Mouse (Mus musculus) adrenal gland, postnatal 4 days (tissue): ENCODE results near the gene Klf11. TPM values are rescaled to one million over a fixed set of nuclear protein-coding genes. Genes with fewer than 3 reads are reported as not detected.
"Not testable (repeated sequence)": the region's sequence is repeated elsewhere in the genome, so short reads cannot be mapped to it uniquely, and the experiment has no call there.

Experiments used
- DNase-seq, 2 experiments: peaks; one replicate each; pipeline ENCODE4 v3.0.0; 2021 to 2022; ENCODE audit warnings: low spot score in 2 of 2, mixed read lengths in 2 of 2
- long read RNA-seq, 2 experiments: library from polyadenylated mRNA; stranded (forward); transcript quantifications; one replicate each; pipeline ENCODE4 v2.0.0; 2021
- total RNA-seq, 2 experiments: library from RNA; stranded (reverse); gene quantifications; 2 replicates each; pipeline ENCODE4 v1.2.3; 2021

Klf11 gene
- 10 to 100 TPM; 30.7 TPM for total RNA-seq
- long read RNA-seq, experiment 1, full-length matches to known transcripts, result 8 of 10 reads
- long read RNA-seq, experiment 1, partial matches to known transcripts, result 2 of 10 reads
- long read RNA-seq, experiment 1, other reads (novel, unspliced or antisense), result 0 of 10 reads
- long read RNA-seq, experiment 2, full-length matches to known transcripts, result 17 of 34 reads
- long read RNA-seq, experiment 2, partial matches to known transcripts, result 15 of 34 reads
- long read RNA-seq, experiment 2, other reads (novel, unspliced or antisense), result 2 of 34 reads

DNA sequence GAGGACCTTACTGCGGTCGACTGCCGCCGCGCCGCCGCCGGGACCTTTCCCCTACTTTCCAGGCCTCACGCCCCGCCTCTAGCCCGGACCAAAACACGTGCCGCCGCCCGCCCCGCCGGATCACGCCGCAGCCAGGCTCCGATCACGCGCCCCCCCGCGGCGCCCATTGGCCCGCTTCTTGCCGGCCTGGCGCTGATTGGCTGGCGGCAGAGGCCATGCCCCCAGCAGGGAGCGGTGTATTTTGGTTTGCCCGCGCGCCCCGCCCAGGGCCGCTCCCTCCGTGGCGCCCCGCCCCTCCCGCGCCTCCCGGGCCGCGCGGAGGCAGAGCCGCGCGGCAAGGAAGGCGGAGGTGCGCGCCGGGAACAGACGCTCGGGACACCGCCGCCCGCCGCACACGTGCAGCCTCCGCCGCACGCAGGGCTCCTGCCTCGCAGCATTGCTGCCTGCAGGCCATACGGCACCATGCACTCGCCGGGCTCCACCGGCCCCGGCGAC, at the start of gene Klf11:
Klf11 (plus strand) TSS at position 212 of the 495 bp plus-strand sequence.
- peak; percentile 97 to 99 for DNase-seq

DNA sequence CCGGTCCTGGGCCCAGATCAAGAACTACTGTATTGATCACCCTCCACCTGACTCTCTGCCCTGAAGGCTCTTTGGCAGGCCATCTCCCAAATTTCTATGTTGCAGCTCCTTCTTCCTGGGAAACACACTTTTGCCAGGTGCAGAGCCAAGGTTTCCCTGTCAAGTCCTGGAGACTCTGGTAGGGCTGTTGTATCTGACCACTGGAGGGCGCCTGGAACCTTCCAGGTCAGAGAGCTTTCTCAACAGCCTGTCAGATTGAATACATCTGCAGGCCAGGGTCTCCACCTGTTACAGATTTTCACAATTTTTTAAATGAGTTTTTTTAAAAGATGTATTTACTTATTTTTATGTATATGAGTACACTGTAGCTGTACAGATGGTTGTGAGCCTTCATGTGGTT, 47.8 kb upstream of the Klf11 start:
- DNase-seq, result peak; percentile 31 to 56

DNA sequence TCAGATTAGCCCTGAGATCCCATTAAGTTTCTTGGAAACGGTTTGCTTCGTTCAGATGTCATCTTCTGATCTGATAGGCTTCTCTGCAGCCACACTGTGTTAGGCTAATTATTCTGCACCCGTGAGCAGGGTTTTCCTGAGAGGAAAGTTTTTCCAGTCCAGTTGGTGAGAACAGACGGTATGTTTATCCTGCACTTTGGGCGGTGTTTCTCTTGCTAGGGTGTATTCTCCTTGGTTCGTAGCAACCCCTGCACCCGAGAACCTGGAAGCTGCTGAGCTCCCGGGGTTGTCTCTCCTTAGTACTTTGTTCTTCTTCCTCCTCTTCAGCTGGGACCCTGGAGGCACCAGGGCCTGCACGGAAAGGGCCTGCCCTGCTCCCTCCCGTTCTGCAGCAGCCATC, 44.9 kb upstream of the Klf11 start:
- DNase-seq, result no peak

DNA sequence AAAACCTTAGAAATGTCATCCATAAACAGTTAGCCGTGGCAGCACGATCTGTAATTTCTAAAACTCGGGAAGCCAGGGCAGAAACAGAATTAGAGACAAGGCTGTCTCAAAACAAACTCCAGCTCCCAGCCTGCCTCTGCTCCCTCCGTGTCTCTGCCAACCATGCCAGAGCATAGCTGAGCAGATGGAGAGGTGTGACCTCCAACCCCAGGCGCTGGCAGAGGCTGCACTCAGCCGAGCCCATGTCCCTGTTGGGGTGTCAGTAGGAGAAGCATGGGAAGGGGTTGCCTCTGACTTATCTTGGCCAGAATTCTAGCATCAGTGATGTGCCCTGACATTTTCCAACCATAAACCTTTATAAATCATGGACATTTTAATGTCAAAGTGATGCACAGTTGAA, 38.5 kb upstream of the Klf11 start:
- no peak for DNase-seq

DNA sequence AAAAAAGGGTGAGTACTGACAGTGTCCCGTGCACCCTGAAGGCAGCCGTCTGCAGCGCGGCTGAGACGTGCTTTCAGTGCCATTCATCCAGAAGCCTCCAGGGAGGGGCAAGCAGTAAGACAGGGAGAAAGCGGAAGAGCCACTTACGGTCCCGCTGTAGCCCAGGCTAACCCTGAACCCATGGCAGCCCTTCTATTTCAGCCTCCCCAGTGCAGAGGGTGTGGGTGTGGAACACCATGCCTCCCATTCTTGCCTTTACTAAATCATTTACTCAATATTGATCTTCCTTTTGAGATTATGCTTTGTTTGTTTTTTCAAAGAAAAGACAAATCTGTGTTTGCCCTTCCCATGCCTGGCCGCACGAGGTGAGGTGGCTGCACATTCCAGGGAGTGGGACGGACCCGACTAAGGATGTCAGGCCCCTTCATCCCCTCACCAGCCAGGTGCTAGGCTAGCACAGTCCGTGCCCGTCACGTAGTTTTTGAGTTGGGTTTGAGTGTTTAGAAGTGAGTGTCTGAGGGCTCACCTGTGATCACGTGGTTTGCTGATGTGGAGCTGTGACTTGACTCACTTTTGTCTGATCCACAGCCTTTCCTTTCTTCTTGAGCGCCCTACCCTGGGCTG, 36.5 kb upstream of the Klf11 start:
- no peak for DNase-seq

DNA sequence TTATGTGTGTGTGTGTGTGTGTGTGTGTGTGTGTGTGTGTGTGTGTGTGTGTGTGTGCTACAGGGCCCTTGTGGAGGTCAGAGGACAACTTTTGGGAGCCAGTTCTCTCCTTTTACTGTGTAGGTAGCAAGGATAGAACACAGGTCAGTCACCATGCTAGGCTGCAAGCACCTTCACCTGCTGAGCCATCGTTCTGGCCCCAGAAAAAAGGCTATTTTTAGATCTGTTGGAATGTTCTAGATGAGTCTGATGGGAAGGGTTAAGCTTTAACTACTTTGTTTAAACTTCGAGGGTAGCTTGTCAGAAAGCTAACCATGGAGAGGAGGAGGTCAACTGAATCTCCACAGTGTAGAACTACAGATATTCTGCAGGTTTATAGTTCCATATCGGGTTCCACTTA, 35.9 kb upstream of the Klf11 start:
- DNase-seq, result no peak

DNA sequence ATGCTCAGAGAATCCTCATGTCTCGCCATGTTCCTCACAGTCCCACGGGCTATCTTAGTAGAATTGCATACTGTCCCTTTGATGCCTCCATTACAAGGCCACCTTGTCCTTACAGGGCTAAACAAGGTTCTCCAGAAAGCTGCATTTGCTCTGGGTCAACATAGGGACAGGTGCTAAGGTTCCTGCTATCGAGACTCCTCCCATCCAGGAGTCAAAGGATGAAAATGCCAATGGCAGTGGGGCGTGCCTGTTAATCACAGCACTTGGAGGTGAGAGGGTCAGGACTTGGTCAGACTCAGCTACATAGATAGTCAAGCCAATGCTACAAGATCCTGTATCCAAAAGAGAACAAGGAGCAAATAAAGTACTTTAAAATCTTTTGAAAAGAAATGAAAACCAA, 31.6 kb upstream of the Klf11 start:
- DNase-seq, result no peak

DNA sequence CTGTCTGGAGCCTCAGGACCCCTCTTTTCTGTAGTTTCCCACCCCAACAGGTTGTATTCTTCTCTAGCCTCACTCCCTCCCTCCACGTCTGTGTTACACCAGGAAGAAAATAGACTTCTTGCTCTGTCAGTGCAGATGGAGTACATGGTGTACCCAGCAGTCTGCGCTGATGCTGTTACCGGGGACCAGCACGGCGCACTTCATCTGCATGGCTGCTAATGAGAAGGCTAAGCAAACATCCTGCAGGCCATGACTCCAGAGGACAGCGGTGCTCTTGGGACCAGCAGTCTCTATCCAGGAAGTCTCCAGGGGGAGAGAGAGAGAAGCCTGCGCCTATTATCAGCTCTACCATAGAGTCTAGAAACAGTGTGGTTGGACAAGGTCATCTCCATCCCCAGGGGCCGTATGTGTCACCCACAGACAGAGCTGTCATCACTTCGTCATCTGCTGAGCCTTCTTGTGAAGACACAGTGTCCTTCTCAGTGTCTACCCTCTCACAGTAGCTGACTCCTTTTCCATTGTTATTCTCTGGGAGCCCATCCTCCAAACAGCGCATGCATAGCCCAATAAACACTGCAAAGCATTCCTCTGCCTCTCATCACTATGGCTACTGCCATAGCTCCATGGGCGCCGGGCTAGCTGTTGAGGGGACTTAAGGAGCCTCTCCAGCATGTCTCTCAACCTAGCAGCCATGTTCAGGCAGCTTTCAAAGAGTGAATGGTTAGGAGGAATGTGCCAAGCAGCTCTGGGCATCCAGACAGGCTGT, 27.4 kb upstream of the Klf11 start:
- DNase-seq, result no peak

DNA sequence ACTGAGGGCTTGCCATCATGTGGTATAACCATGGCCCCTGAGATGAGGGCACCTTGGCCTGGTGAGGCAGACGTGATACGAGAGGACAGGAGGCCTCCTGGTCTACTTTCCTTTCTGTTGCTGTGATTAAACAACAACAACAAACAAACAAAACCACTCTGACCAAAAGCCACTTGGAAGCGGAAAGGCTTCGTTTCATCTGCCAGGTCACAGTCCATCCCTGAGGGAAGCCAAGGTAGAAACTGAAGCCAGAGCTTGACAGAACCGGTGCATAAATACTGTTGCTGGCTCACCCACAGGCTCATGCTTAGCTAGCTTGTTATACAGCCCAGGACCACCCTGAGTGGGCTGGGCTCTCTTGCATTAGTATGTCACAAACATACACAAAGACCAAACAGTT, 24.7 kb upstream of the Klf11 start:
- DNase-seq, result no peak

DNA sequence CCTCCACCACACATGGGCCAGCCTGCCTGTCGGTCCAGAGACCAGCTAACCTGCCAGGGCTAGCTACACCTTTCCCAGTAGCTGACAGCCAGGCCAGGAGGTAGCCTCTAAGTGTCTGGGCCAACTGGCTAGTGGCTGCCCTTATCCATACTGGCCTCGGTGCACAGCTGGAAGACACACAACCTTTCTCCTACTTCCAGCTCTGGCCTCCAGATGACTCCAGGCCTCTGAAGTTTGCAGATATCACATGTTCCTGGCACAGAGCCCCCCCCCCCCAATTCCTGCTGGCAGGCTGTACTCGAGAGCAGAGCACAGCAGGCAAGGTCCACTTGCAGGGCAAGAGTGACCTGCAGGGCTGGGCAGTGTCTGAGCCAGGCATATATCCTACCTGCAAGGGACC, 23.9 kb upstream of the Klf11 start:
- no peak for DNase-seq

DNA sequence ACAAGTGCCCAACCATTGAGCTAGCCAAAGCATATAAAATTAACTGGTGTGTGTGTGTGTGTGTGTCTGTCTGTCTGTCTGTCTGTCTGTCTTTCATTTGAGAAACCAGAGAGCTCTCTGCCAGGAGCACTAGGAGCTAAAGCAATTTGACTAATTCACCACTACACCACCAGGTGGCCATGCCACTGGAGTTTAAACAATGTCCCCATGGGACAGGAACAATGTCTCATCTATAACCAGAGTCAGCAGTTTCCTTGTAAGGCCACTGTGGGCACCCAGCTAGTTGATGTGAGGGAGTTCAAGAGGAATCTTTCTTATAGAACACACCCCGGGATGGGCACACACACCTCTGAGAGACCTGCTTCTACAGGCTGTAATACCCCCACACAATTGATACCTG, 20.9 kb upstream of the Klf11 start:
- no peak for DNase-seq

DNA sequence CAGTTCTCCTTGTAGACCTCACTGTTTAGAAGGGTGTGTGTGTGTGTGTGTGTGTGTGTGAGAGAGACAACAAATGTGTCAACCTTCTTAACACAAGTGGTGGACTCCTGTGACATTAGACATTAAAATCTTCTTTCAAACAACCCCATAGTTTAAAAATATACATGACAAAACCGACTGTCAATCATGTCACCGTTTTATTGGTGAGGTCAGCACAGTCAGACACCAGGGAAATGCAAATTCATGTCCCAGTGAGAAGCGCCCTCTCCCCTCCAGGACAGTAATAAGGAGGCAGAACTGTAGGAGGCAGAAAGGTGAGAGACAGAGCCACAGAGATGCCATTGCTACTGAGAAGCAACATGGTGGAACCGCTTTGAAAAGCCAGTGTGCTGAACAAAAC, 18.7 kb upstream of the Klf11 start:
- DNase-seq, result no peak

DNA sequence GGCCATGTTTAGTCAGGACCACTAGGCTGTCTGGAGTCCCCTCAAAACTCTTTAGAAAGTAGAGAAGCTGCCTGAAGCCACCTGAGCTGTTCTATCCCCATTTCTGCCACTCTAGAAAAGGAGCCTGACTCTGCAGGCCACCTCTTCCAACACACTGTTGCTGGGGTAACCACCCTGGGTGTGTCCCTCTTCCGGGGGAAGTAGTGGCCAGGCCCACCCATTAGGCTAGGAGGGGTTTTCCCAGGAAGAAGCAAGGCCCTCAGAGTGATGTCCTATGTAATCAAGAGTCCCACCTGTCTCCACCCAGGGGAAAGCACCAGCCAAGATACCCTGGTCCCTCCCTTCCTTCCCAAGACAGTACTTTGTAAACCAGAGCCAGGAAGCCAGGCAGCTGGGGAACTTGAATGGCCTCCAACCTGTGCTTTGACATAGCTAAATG, 17.3 kb upstream of the Klf11 start:
- no peak for DNase-seq

DNA sequence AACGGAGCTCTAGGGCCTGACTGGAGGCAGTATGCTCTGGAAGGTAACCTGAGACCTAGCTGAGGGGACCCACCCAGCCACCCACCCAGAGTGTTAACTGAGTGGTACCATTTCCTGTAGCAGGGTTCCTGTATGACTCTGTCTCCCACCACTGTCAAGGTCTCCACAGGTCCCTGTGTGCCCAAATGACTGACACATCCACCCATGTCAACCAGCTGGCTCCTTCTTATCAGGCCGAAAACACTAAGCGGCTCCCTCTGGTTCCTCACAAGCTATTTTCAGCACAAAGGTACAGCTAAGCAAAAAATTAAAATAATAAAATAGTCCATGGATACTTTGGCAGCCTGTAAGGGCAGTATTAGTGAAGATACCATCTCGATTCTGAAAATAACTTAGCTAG, 16.9 kb upstream of the Klf11 start:
- DNase-seq, result no peak

DNA sequence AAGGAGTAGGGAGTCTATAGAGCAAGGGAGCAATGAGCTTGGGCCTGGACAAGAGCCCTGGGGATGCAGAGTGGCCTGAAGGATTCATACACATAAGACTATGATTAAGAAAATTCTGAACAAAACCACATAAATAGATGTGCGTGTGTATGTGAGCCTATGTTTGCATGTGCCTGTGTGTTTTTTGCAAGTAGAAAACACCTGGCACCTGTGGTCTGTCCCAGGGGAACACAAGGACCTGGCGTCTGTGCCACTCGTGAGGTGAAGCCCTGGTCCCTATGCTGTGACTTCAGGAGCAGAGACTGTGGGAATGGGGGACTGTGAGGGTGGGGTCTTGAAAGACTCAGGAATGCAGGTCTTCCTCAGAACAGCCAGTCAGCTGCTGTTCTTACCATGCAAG, 16.4 kb upstream of the Klf11 start:
- no peak for DNase-seq

DNA sequence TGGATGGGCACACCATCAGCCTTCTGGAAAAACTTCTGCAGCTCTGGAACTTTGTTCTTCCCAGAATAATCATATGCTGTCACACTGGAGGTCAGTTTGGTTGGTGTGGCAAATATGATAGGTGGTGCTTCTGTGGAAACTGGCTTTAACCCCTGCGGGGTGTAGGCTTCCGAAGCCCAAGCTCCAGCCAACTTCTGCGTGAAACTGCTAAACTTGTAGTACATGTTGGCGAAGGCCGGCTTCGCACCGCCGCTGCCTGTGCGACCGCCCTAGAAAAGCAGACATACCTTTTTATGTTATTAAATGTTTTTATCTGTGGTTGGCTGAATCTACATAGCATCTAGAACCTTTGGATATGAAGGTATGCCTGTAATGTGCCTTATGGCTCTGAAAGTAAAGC, 12.3 kb upstream of the Klf11 start:
- not testable (repeated sequence) for DNase-seq

DNA sequence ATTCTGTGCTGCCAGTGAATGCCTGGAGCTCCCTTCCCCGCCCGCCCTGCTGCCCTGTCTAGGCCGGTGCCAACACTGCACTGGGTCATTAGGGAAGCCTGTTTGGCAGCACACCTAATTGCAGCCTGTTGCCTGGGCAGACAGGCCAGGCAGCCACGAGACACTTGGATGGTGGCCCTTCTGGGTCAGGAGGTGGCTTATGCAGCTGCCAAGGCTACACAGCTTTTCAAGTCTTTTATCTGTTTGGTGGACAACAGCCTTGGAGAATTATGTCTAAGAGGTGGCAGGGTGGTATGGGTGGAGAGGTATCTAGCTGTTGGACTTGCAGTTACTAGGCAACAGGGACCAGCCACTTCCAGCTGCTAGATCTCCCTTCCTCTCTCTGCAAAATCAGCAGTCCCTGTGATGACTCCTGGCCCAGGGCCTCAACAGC, 8.7 kb upstream of the Klf11 start:
- no peak for DNase-seq

DNA sequence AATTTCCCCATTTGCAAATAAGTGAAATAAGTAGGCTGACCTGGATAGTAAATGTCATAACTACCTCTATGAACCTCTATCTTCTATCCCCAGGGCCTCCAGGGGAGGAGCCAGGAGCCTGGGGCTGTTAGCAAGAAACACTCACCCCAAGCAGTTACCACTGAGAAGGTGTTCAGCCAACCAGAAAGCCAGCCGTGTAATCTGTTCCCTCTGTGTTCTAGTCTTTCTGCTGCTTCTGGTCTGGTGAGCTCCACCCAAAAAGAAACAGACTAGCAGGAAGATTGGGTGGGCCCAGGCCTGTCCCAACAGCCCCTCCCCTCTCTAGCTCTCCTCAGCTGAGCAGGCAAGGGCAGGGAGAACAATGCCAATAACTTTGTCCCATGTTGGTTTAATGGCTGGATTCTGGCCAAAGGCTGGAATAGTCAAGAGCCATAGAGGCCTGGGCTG, 6.9 kb upstream of the Klf11 start:
- no peak for DNase-seq

DNA sequence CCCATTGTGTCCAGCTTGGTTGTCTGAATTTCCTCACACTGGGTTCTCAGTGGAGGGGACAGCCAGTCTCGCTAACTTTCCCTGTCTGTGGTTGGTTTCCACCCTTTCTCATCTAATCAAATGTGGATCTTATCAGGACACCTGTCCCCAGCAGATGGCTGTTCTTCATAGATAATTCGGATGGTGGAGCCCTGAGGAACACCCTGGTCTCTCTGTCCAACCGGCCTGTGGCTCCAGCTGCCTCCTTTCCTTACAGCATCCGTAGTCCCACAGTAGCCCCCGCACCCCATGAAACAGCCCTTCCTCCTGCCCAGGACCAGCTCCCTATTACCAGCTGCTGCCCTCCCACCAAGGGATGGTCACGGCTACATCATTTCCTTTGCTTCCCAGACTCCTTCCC, 5.2 kb upstream of the Klf11 start:
- DNase-seq, result no peak

DNA sequence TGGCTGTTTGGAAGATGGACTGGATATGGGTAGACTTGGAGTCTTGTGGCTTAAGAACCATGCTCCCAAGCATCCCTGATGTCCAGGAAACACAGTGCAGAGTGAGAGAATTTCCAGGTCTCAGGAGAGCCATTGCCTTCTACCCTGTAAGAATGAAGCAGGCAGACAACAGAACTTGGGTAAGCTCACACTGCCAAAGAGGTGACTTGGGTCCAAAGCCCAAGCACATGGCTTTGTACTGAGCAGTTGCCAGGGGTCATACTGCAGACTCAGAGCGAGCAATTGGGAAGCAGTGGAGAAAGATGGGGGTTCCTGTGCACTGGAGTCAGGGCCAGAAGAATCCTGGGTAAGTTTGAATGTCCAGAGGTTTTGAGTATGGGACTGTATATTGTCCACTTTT, 3.0 kb upstream of the Klf11 start:
- DNase-seq, result no peak

DNA sequence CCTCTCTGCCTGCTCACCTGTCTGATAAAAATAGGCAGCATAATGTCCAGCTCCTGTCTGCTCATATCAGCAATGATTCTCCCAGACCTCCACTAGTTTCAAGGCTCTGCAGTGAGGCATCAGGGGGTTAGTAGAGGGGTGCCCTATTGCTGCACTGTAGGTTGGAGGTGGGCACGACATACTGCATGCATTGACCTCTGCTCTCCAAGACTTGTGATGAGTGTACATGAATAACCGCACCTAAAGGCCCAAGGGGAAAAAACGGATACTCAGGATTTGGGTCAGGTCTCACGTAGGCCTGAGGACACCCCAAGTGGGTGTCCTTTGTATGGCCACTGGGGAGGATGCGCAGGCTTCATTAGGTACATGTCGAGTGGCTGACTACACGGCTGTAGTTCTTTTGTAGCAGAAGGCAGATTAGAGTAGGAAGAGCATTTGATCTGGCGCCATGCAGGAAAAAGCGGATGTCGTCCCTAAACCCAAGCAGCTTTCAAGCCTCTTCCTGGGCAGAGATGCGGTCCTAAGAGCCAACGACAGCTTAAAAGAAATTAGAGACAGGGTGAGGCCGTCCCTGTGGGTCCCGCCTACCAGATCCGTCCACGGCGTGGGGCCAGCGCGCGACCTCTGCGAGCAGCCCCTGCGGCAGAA, 535 bp upstream of the Klf11 start:
- no peak for DNase-seq
